Mouse (Mus musculus) hindbrain, postnatal 0 days (tissue): ENCODE results near the gene Igfbp5. TPM values are rescaled to one million over a fixed set of nuclear protein-coding genes. Genes with fewer than 3 reads are reported as not detected.

ENCODE experiments used
- ATAC-seq: fragments of 200-750 bp; cut with Nextera tagmentation; 2 replicates; pipeline ENCODE4 v1.8.0; 2017; ENCODE audit warnings: mild to moderate bottlenecking, moderate TSS enrichment, moderate library complexity
- DNase-seq: peaks from one replicate; pipeline ENCODE4 v3.0.0-alpha.2; 2015; ENCODE audit warnings: low spot score
- H3K27ac ChIP-seq: fragments of 300-500 bp; sonication (generic); 2 replicates; pipeline ENCODE4 v1.5.1; 2014; ENCODE audit warnings: mild to moderate bottlenecking
- H3K27me3 ChIP-seq: fragments of 300-500 bp; sonication (generic); 2 replicates; pipeline ENCODE4 v1.6.1; 2014; ENCODE audit warnings: low read length, mixed read lengths; ENCODE audit not compliant: insufficient read depth
- H3K36me3 ChIP-seq: fragments of 300-500 bp; sonication (generic); 2 replicates; pipeline ENCODE4 v1.6.1; 2014; ENCODE audit warnings: low read length, mixed read lengths; ENCODE audit not compliant: insufficient read depth
- H3K4me1 ChIP-seq: fragments of 300-500 bp; sonication (generic); 2 replicates; pipeline ENCODE4 v1.6.1; 2014; ENCODE audit warnings: antibody characterized with exemption, low read length, mixed read lengths; ENCODE audit not compliant: insufficient read depth
- H3K4me2 ChIP-seq: fragments of 300-500 bp; sonication (generic); 2 replicates; pipeline ENCODE4 v1.6.1; 2014; ENCODE audit warnings: low read depth, mild to moderate bottlenecking, low read length, moderate library complexity, mixed read lengths
- H3K4me3 ChIP-seq: fragments of 300-500 bp; sonication (generic); 2 replicates; pipeline ENCODE4 v1.5.1; 2014; ENCODE audit warnings: low read length
- H3K9ac ChIP-seq: fragments of 300-500 bp; sonication (generic); replicated peaks from 2 replicates; pipeline ENCODE4 v1.6.1; 2014; ENCODE audit warnings: mild to moderate bottlenecking, low read length, moderate library complexity, mixed read lengths
- H3K9me3 ChIP-seq: fragments of 300-500 bp; sonication (generic); 2 replicates; pipeline ENCODE4 v1.6.1; 2016; ENCODE audit warnings: low read length, mixed read lengths
- CTCF ChIP-seq: IDR thresholded peaks from 2 replicates; pipeline ENCODE4 v1.5.1; 2016; ENCODE audit warnings: antibody characterized with exemption, control low read depth, low read depth
- WGBS: fragments of 180-500 bp; shearing (Covaris S2); extraction: QIAGEN DNeasy Blood & Tissue Kit; methylation state at CpG from one replicate; pipeline ENCODE4 v1.1.7; 2014; 5-methylcytosine and 5-hydroxymethylcytosine counted together
- polyA plus RNA-seq: library from polyadenylated mRNA; unstranded; fragments of >200 nt; fragmentation: Nextera tagmentation; extraction: Ambion mirVana; gene quantifications from 2 replicates; pipeline ENCODE4 v1.2.1, GENCODE M21; 2015
- total RNA-seq: library from RNA; depleted of rRNA; stranded (reverse); fragments of >200 nt; gene quantifications from 2 replicates; pipeline ENCODE4 v1.2.3, GENCODE M21; 2014

Igfbp5 gene
- total and polyA plus RNA-seq, 2 experiments from 2014 or later, result 44.6 to 127 TPM

GRCm38 (mm10) chr1:72815616-72816015, 59.1 kb downstream of the Igfbp5 start:
- 81% methylated on average over 3 of the region's 3 CpGs for WGBS
- Histone ChIP-seq H3K27me3 (no peaks in the 10 kb centered on the region), H3K4me1 (peaks cover 2% of the 10 kb centered on the region; the same call in 1 of the 2 replicates), H3K4me2 (no peak overlapping the region), H3K4me3 (no peak overlapping the region), H3K9ac (no peak overlapping the region), H3K27ac (no peak overlapping the region), H3K9me3 (no peaks in the 10 kb centered on the region), H3K36me3 (no peaks in the 10 kb centered on the region)
- no peak for TF ChIP-seq CTCF
- DNase-seq, result no peak
- no peak for ATAC-seq

GRCm38 (mm10) chr1:72815184-72815583, 59.5 kb downstream of the Igfbp5 start:
- H3K4me2 ChIP-seq, result no peak overlapping the region
- H3K9ac ChIP-seq, result no peak overlapping the region
- no peaks in the 10 kb centered on the region for H3K36me3 ChIP-seq
- no peaks in the 10 kb centered on the region for H3K9me3 ChIP-seq
- H3K27ac ChIP-seq, result no peak overlapping the region
- no peak for TF ChIP-seq CTCF
- no peak overlapping the region for H3K4me3 ChIP-seq
- peaks cover 2% of the 10 kb centered on the region; the same call in 1 of the 2 replicates for H3K4me1 ChIP-seq
- H3K27me3 ChIP-seq, result no peaks in the 10 kb centered on the region
- peak; percentile 56 for DNase-seq
- ATAC-seq, result peak; percentile 52; the same call in 1 of the 2 replicates
- WGBS, result 32% methylated on average over 5 of the region's 5 CpGs

- Histone ChIP-seq H3K36me3 (no peaks in the 10 kb centered on the region), H3K27ac (no peak overlapping the region), H3K9me3 (no peaks in the 10 kb centered on the region), H3K4me1 (peaks cover 2% of the 10 kb centered on the region; the same call in 1 of the 2 replicates), H3K9ac (no peak overlapping the region), H3K27me3 (no peaks in the 10 kb centered on the region), H3K4me3 (no peak overlapping the region), H3K4me2 (no peak overlapping the region)
- DNase-seq (no peak), ATAC-seq (peak; percentile 61)
- 21% methylated on average over 6 of the region's 6 CpGs for WGBS
- TF ChIP-seq CTCF, result no peak
Observed at GRCm38 (mm10) chr1:72813639-72814403, 60.9 kb downstream of the Igfbp5 start.

GRCm38 (mm10) chr1:72813089-72813638, 61.5 kb downstream of the Igfbp5 start:
- H3K9me3 ChIP-seq, result no peaks in the 10 kb centered on the region
- no peak overlapping the region for H3K4me2 ChIP-seq
- no peaks in the 10 kb centered on the region for H3K36me3 ChIP-seq
- WGBS, result 45% methylated on average over 5 of the region's 5 CpGs
- no peak for TF ChIP-seq CTCF
- no peaks in the 10 kb centered on the region for H3K27me3 ChIP-seq
- H3K27ac ChIP-seq, result no peak overlapping the region
- no peak overlapping the region for H3K4me3 ChIP-seq
- H3K4me1 ChIP-seq, result peaks cover 2% of the 10 kb centered on the region; the same call in 1 of the 2 replicates
- H3K9ac ChIP-seq, result no peak overlapping the region
- ATAC-seq, result peak; percentile 60; the same call in 1 of the 2 replicates
- DNase-seq, result no peak

GRCm38 (mm10) chr1:72811061-72811460, 63.6 kb downstream of the Igfbp5 start:
- 94% methylated on average over 3 of the region's 3 CpGs for WGBS
- TF ChIP-seq CTCF, result no peak

GRCm38 (mm10) chr1:72809951-72810675, 64.6 kb downstream of the Igfbp5 start:
- 85% methylated on average over 7 of the region's 7 CpGs for WGBS
- Histone ChIP-seq H3K27me3 (no peaks in the 10 kb centered on the region), H3K4me3 (no peak overlapping the region), H3K27ac (no peak overlapping the region), H3K9me3 (no peaks in the 10 kb centered on the region), H3K4me1 (peaks cover 8% of the 10 kb centered on the region; the same call in 1 of the 2 replicates), H3K36me3 (no peaks in the 10 kb centered on the region), H3K4me2 (no peak overlapping the region), H3K9ac (no peak overlapping the region)
- TF ChIP-seq CTCF, result no peak
- DNase-seq (no peak), ATAC-seq (no peak)

More at GRCm38 (mm10) chr1:72811061-72811460, 63.6 kb downstream of the Igfbp5 start:
- no peak overlapping the region for H3K4me3 ChIP-seq
- no peaks in the 10 kb centered on the region for H3K27me3 ChIP-seq
- H3K4me2 ChIP-seq, result no peak overlapping the region
- H3K9ac ChIP-seq, result no peak overlapping the region
- H3K9me3 ChIP-seq, result no peaks in the 10 kb centered on the region
- DNase-seq, result no peak
- no peak for ATAC-seq
- H3K27ac ChIP-seq, result no peak overlapping the region
- no peaks in the 10 kb centered on the region for H3K36me3 ChIP-seq
- H3K4me1 ChIP-seq, result peaks cover 2% of the 10 kb centered on the region; the same call in 1 of the 2 replicates
